Mouse (Mus musculus): Measurements from ENCODE around the gene Cyp26c1. TPM values are rescaled to one million over a fixed set of nuclear protein-coding genes. Genes with fewer than 3 reads are reported as not detected.
A peak's percentile ranks its signal among the peaks of the same experiment; 100 is the strongest.

Gene Cyp26c1
- polyA plus RNA-seq (2015; fragmentation: Nextera tagmentation; extraction: Ambion mirVana) = not detected in 2 replicates

- Histone ChIP-seq H3K9me3 (ENCODE audit: control insufficient read depth, low read length) (no peaks in the 10 kb centered on the region), H3K4me1 (replicated peaks; ENCODE audit: control insufficient read depth, insufficient read depth, low read length) (no peaks in the 10 kb centered on the region), H3K36me3 (ENCODE audit: control insufficient read depth, insufficient read depth) (no peaks in the 10 kb centered on the region), H3K9ac (replicated peaks; ENCODE audit: low read depth, low read length) (no peak within 1 kb of the TSS), H3K27me3 (replicated peaks; ENCODE audit: control insufficient read depth, insufficient read depth, low read length) (peaks cover 74% of the 10 kb centered on the region), H3K4me2 (ENCODE audit: low read length) (no peak within 1 kb of the TSS), H3K4me3 (replicated peaks; ENCODE audit: low read length) (no peak within 1 kb of the TSS), H3K27ac (ENCODE audit: low read length) (no peak within 1 kb of the TSS)
- ATAC-seq = no peak
- WGBS = 8% methylated on average over 6 of the region's 6 CpGs
Observed at GRCm38 (mm10) chr19:37685281-37685680, at the start of gene Cyp26c1. Gene Cyp26c1 (plus strand): TSS chr19:37685581.

- no peak overlapping the region for H3K27ac ChIP-seq (ENCODE audit: low read length)
- no peaks in the 10 kb centered on the region for H3K4me1 ChIP-seq (replicated peaks; ENCODE audit: control insufficient read depth, insufficient read depth, low read length)
- H3K4me2 ChIP-seq (ENCODE audit: low read length) = no peak overlapping the region
- no peak overlapping the region for H3K9ac ChIP-seq (replicated peaks; ENCODE audit: low read depth, low read length)
- no peaks in the 10 kb centered on the region for H3K27me3 ChIP-seq (replicated peaks; ENCODE audit: control insufficient read depth, insufficient read depth, low read length)
- no peaks in the 10 kb centered on the region for H3K36me3 ChIP-seq (ENCODE audit: control insufficient read depth, insufficient read depth)
- WGBS = 40% methylated on average over 2 of the region's 2 CpGs
- no peaks in the 10 kb centered on the region for H3K9me3 ChIP-seq (ENCODE audit: control insufficient read depth, low read length)
- ATAC-seq = no peak
- no peak overlapping the region for H3K4me3 ChIP-seq (replicated peaks; ENCODE audit: low read length)
Observed at GRCm38 (mm10) chr19:37647994-37648393, 37.4 kb upstream of the Cyp26c1 start.

GRCm38 (mm10) chr19:37650526-37650925, 34.9 kb upstream of the Cyp26c1 start:
- no peaks in the 10 kb centered on the region for H3K36me3 ChIP-seq (ENCODE audit: control insufficient read depth, insufficient read depth)
- peak overlapping the region; percentile 31; the same call in 1 of the 2 replicates for H3K27ac ChIP-seq (ENCODE audit: low read length)
- no peaks in the 10 kb centered on the region for H3K9me3 ChIP-seq (ENCODE audit: control insufficient read depth, low read length)
- H3K27me3 ChIP-seq (replicated peaks; ENCODE audit: control insufficient read depth, insufficient read depth, low read length) = no peaks in the 10 kb centered on the region
- no peak overlapping the region for H3K4me3 ChIP-seq (replicated peaks; ENCODE audit: low read length)
- ATAC-seq = 0 out of 2 replicates have a peak, but pooled peaks have one; percentile 49
- H3K4me2 ChIP-seq (ENCODE audit: low read length) = no peak overlapping the region
- 47% methylated on average over 2 of the region's 2 CpGs for WGBS
- no peaks in the 10 kb centered on the region for H3K4me1 ChIP-seq (replicated peaks; ENCODE audit: control insufficient read depth, insufficient read depth, low read length)
- H3K9ac ChIP-seq (replicated peaks; ENCODE audit: low read depth, low read length) = no peak overlapping the region

- Histone ChIP-seq H3K27me3 (replicated peaks; ENCODE audit: control insufficient read depth, insufficient read depth, low read length) (no peaks in the 10 kb centered on the region), H3K4me1 (replicated peaks; ENCODE audit: control insufficient read depth, insufficient read depth, low read length) (no peaks in the 10 kb centered on the region), H3K27ac (ENCODE audit: low read length) (no peak overlapping the region), H3K9ac (replicated peaks; ENCODE audit: low read depth, low read length) (no peak overlapping the region), H3K9me3 (ENCODE audit: control insufficient read depth, low read length) (no peaks in the 10 kb centered on the region), H3K4me3 (replicated peaks; ENCODE audit: low read length) (no peak overlapping the region), H3K4me2 (ENCODE audit: low read length) (no peak overlapping the region), H3K36me3 (ENCODE audit: control insufficient read depth, insufficient read depth) (no peaks in the 10 kb centered on the region)
- WGBS = 22% methylated on average over 5 of the region's 5 CpGs
- ATAC-seq = no peak
Observed at GRCm38 (mm10) chr19:37654012-37654411, 31.4 kb upstream of the Cyp26c1 start.

GRCm38 (mm10) chr19:37656441-37656840, 28.9 kb upstream of the Cyp26c1 start:
- H3K27ac ChIP-seq (ENCODE audit: low read length) = no peak overlapping the region
- no peak overlapping the region for H3K4me3 ChIP-seq (replicated peaks; ENCODE audit: low read length)
- H3K4me1 ChIP-seq (replicated peaks; ENCODE audit: control insufficient read depth, insufficient read depth, low read length) = no peaks in the 10 kb centered on the region
- H3K4me2 ChIP-seq (ENCODE audit: low read length) = no peak overlapping the region
- no peaks in the 10 kb centered on the region for H3K27me3 ChIP-seq (replicated peaks; ENCODE audit: control insufficient read depth, insufficient read depth, low read length)
- no peaks in the 10 kb centered on the region for H3K36me3 ChIP-seq (ENCODE audit: control insufficient read depth, insufficient read depth)
- H3K9me3 ChIP-seq (ENCODE audit: control insufficient read depth, low read length) = no peaks in the 10 kb centered on the region
- no peak overlapping the region for H3K9ac ChIP-seq (replicated peaks; ENCODE audit: low read depth, low read length)
- 6% methylated on average over 9 of the region's 9 CpGs for WGBS
- no peak for ATAC-seq

GRCm38 (mm10) chr19:37665256-37665655, 20.1 kb upstream of the Cyp26c1 start:
- Histone ChIP-seq H3K27me3 (replicated peaks; ENCODE audit: control insufficient read depth, insufficient read depth, low read length) (no peaks in the 10 kb centered on the region), H3K9ac (replicated peaks; ENCODE audit: low read depth, low read length) (no peak overlapping the region), H3K4me3 (replicated peaks; ENCODE audit: low read length) (no peak overlapping the region), H3K36me3 (ENCODE audit: control insufficient read depth, insufficient read depth) (no peaks in the 10 kb centered on the region), H3K4me1 (replicated peaks; ENCODE audit: control insufficient read depth, insufficient read depth, low read length) (no peaks in the 10 kb centered on the region), H3K27ac (ENCODE audit: low read length) (no peak overlapping the region), H3K4me2 (ENCODE audit: low read length) (no peak overlapping the region), H3K9me3 (ENCODE audit: control insufficient read depth, low read length) (no peaks in the 10 kb centered on the region)
- ATAC-seq = no peak
- WGBS = 67% methylated on average over 6 of the region's 6 CpGs

GRCm38 (mm10) chr19:37667855-37668594, 17.4 kb upstream of the Cyp26c1 start:
- ATAC-seq = no peak
- H3K9me3 ChIP-seq (ENCODE audit: control insufficient read depth, low read length) = no peaks in the 10 kb centered on the region
- no peak overlapping the region for H3K27ac ChIP-seq (ENCODE audit: low read length)
- no peaks in the 10 kb centered on the region for H3K27me3 ChIP-seq (replicated peaks; ENCODE audit: control insufficient read depth, insufficient read depth, low read length)
- H3K36me3 ChIP-seq (ENCODE audit: control insufficient read depth, insufficient read depth) = no peaks in the 10 kb centered on the region
- no peak overlapping the region for H3K9ac ChIP-seq (replicated peaks; ENCODE audit: low read depth, low read length)
- H3K4me3 ChIP-seq (replicated peaks; ENCODE audit: low read length) = no peak overlapping the region
- WGBS = 65% methylated on average over 13 of the region's 13 CpGs
- no peak overlapping the region for H3K4me2 ChIP-seq (ENCODE audit: low read length)
- H3K4me1 ChIP-seq (replicated peaks; ENCODE audit: control insufficient read depth, insufficient read depth, low read length) = no peaks in the 10 kb centered on the region

DNA sequence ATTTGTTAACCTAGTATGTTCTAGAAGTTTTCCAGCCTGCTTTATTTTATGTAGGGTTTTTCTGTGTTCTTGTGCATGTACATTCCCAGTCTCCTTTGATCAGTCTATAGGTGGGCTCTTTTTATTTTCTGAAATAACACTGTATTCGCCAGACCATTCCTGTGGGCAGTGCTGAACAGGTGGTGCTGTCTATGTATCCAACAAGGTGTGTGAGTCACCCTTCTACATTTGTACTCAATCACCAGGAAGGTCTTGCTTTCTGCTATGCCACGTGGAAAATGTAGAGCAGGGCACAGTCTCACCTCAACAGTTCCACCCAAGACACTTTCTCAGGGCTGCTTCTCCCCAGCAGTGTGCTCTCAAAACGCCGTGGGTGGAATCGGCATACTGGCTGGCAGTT, 16.7 kb upstream of the Cyp26c1 start:
- Histone ChIP-seq H3K27ac (ENCODE audit: low read length) (no peak overlapping the region), H3K9me3 (ENCODE audit: control insufficient read depth, low read length) (no peaks in the 10 kb centered on the region), H3K4me3 (replicated peaks; ENCODE audit: low read length) (no peak overlapping the region), H3K4me2 (ENCODE audit: low read length) (no peak overlapping the region), H3K9ac (replicated peaks; ENCODE audit: low read depth, low read length) (no peak overlapping the region), H3K36me3 (ENCODE audit: control insufficient read depth, insufficient read depth) (no peaks in the 10 kb centered on the region), H3K4me1 (replicated peaks; ENCODE audit: control insufficient read depth, insufficient read depth, low read length) (no peaks in the 10 kb centered on the region), H3K27me3 (replicated peaks; ENCODE audit: control insufficient read depth, insufficient read depth, low read length) (no peaks in the 10 kb centered on the region)
- ATAC-seq = no peak
- 87% methylated on average over 5 of the region's 5 CpGs for WGBS

GRCm38 (mm10) chr19:37669486-37669885, 15.9 kb upstream of the Cyp26c1 start:
- Histone ChIP-seq H3K4me3 (replicated peaks; ENCODE audit: low read length) (no peak overlapping the region), H3K4me1 (replicated peaks; ENCODE audit: control insufficient read depth, insufficient read depth, low read length) (no peaks in the 10 kb centered on the region), H3K4me2 (ENCODE audit: low read length) (no peak overlapping the region), H3K9me3 (ENCODE audit: control insufficient read depth, low read length) (no peaks in the 10 kb centered on the region), H3K9ac (replicated peaks; ENCODE audit: low read depth, low read length) (no peak overlapping the region), H3K36me3 (ENCODE audit: control insufficient read depth, insufficient read depth) (no peaks in the 10 kb centered on the region), H3K27me3 (replicated peaks; ENCODE audit: control insufficient read depth, insufficient read depth, low read length) (no peaks in the 10 kb centered on the region), H3K27ac (ENCODE audit: low read length) (no peak overlapping the region)
- ATAC-seq = no peak
- WGBS = 79% methylated on average over 5 of the region's 5 CpGs

All from forebrain, embryonic 16.5 days (tissue).